Mouse (Mus musculus): ENCODE measurements around the gene Vmn1r114. TPM values are rescaled to one million over a fixed set of nuclear protein-coding genes. Genes with fewer than 3 reads are reported as not detected.
"Not testable (repeated sequence)": the region's sequence is repeated elsewhere in the genome, so short reads cannot be mapped to it uniquely, and the experiment has no call there.

Vmn1r114 gene
- total RNA-seq (2021), result not detected

GRCm38 (mm10) chr7:20812086-20812485 is at the start of gene Vmn1r114:
Vmn1r114 (minus strand) TSS chr7:20812186.
- intact Hi-C loops (cut with DNase I); DNase-seq (ENCODE audit: low spot score): not testable (repeated sequence)

- intact Hi-C loops (cut with DNase I); DNase-seq (ENCODE audit: low spot score): not testable (repeated sequence)
Measured at GRCm38 (mm10) chr7:20844885-20845284, 32.9 kb upstream of the Vmn1r114 start, which contains the start of gene Vmn1r115. Vmn1r115 (minus strand) TSS chr7:20844985.

- intact Hi-C loops (cut with DNase I); DNase-seq (ENCODE audit: low spot score): not testable (repeated sequence)
Measured at GRCm38 (mm10) chr7:20786985-20787384, 25.0 kb downstream of the Vmn1r114 start, which contains the start of gene Vmn1r113. Vmn1r113 (plus strand) TSS chr7:20787285.

- DNase-seq (ENCODE audit: low spot score); intact Hi-C loops (cut with DNase I): not testable (repeated sequence)
Measured at GRCm38 (mm10) chr7:20770885-20771284, 41.1 kb downstream of the Vmn1r114 start, which contains the start of gene Vmn1r112. Vmn1r112 (plus strand) TSS chr7:20771185.

Other genes starting within 250 kb of the Vmn1r114 start
- not detected for gene Gm4141, start 235.9 kb downstream of the Vmn1r114 start, total RNA-seq (2021)
- not detected for gene Gm4513, start 213.2 kb downstream of the Vmn1r114 start, total RNA-seq (2021)
- gene Vmn1r107, start 143.3 kb downstream of the Vmn1r114 start, total RNA-seq (2021), result not detected
- not detected for gene Vmn1r111, start 109.0 kb downstream of the Vmn1r114 start, total RNA-seq (2021)
- gene Gm10668, start 81.6 kb downstream of the Vmn1r114 start, total RNA-seq (2021), result not detected
- not detected for gene Vmn1r112, start 41.0 kb downstream of the Vmn1r114 start, total RNA-seq (2021)
- gene Vmn1r113, start 24.9 kb downstream of the Vmn1r114 start, total RNA-seq (2021), result not detected
- not detected for gene Vmn1r115, start 32.8 kb upstream of the Vmn1r114 start, total RNA-seq (2021)
- not detected for gene Vmn1r116, start 60.1 kb upstream of the Vmn1r114 start, total RNA-seq (2021)
- not detected for gene Vmn1r117, start 71.9 kb upstream of the Vmn1r114 start, total RNA-seq (2021)
- gene Vmn1r118, start 100.2 kb upstream of the Vmn1r114 start, total RNA-seq (2021), result not detected
- gene Vmn1r119, start 200.3 kb upstream of the Vmn1r114 start, total RNA-seq (2021), result not detected
- not detected for gene Vmn1r120, start 241.6 kb upstream of the Vmn1r114 start, total RNA-seq (2021)